ENCODE assay signal across 13 mouse cellular contexts in genomic region chr5:53326491-53326890, GRCm38 (mm10). TPM values are rescaled to one million over a fixed set of nuclear protein-coding genes. Genes with fewer than 3 reads are reported as not detected.
A peak's percentile ranks its signal among the peaks of the same experiment; 100 is the strongest.
DNase-seq lines count a peak whose midpoint lies in the region; ATAC-seq and TF ChIP-seq lines count a peak whose summit lies in the region.
"Had no signal": no experiment of that assay in that cellular context is flagged by ENCODE, and none has a peak within 500 bp of the region (broad histone marks: within the 10 kb centered on the region; RNA-seq: fewer than 3 reads in every experiment).

No protein-coding gene starts in this region.

- no peak overlapping the region for H3K9ac ChIP-seq in hindbrain, embryonic 11.5 days (ENCODE audit: low read depth, low read length)
- no peak overlapping the region for H3K9ac ChIP-seq in forebrain, embryonic 16.5 days (replicated peaks; ENCODE audit: low read depth, low read length)
- H3K9ac ChIP-seq in midbrain, embryonic 14.5 days (replicated peaks; ENCODE audit: low read length) = no peak overlapping the region
- H3K9ac ChIP-seq: embryonic facial prominence, embryonic 12.5 days; liver, postnatal 0 days; midbrain, embryonic 12.5 days had no signal

- H3K4me2 ChIP-seq in hindbrain, embryonic 11.5 days (replicated peaks; ENCODE audit: low read depth, low read length) = no peak overlapping the region
- H3K4me2 ChIP-seq in forebrain, embryonic 16.5 days (ENCODE audit: low read length) = no peak overlapping the region
- H3K4me2 ChIP-seq in midbrain, embryonic 14.5 days (ENCODE audit: low read length) = 0 out of 2 replicates have a peak overlapping the region, but pooled peaks have one; percentile 11

- H3K4me1 ChIP-seq in hindbrain, embryonic 11.5 days (replicated peaks; ENCODE audit: control insufficient read depth, insufficient read depth, low read length) = no peaks in the 10 kb centered on the region
- H3K4me1 ChIP-seq in hindbrain, embryonic 10.5 days (replicated peaks) = peaks cover 36% of the 10 kb centered on the region
- H3K4me1 ChIP-seq in forebrain, embryonic 16.5 days (replicated peaks; ENCODE audit: control insufficient read depth, insufficient read depth, low read length) = peaks cover 24% of the 10 kb centered on the region
- H3K4me1 ChIP-seq in midbrain, embryonic 14.5 days (ENCODE audit: control insufficient read depth, insufficient read depth, low read length) = peaks cover 14% of the 10 kb centered on the region

- H3K27me3 ChIP-seq in hindbrain, embryonic 11.5 days (ENCODE audit: control insufficient read depth, insufficient read depth, low read length) = no peaks in the 10 kb centered on the region
- 0 out of 2 replicates have a peak, but pooled peaks cover 7% of the 10 kb centered on the region for H3K27me3 ChIP-seq in hindbrain, embryonic 10.5 days (ENCODE audit: insufficient read depth, poor library complexity, severe bottlenecking)
- no peaks in the 10 kb centered on the region for H3K27me3 ChIP-seq in forebrain, embryonic 16.5 days (replicated peaks; ENCODE audit: control insufficient read depth, insufficient read depth, low read length)
- no peaks in the 10 kb centered on the region for H3K27me3 ChIP-seq in midbrain, embryonic 14.5 days (ENCODE audit: control insufficient read depth, insufficient read depth, low read length)
- H3K27me3 ChIP-seq: embryonic facial prominence, embryonic 12.5 days; Patski had no signal

- H3K27ac ChIP-seq in hindbrain, embryonic 11.5 days (ENCODE audit: low read depth, low read length) = no peak overlapping the region
- no peak overlapping the region for H3K27ac ChIP-seq in hindbrain, embryonic 10.5 days
- H3K27ac ChIP-seq in forebrain, embryonic 16.5 days (ENCODE audit: low read length) = no peak overlapping the region
- H3K27ac ChIP-seq in midbrain, embryonic 14.5 days (replicated peaks; ENCODE audit: low read depth, low read length) = no peak overlapping the region
- no peak overlapping the region for H3K27ac ChIP-seq in layer of hippocampus, adult 2 months
- H3K27ac ChIP-seq in gastrocnemius, adult 2 months = no peak overlapping the region
- H3K27ac ChIP-seq: embryonic facial prominence, embryonic 12.5 days; left cerebral cortex, adult 2 months; midbrain, embryonic 12.5 days had no signal

- no peaks in the 10 kb centered on the region for H3K36me3 ChIP-seq in hindbrain, embryonic 11.5 days (ENCODE audit: control insufficient read depth, insufficient read depth, low read length)
- H3K36me3 ChIP-seq in hindbrain, embryonic 10.5 days = no peaks in the 10 kb centered on the region
- H3K36me3 ChIP-seq in forebrain, embryonic 16.5 days (ENCODE audit: control insufficient read depth, insufficient read depth) = no peaks in the 10 kb centered on the region
- no peaks in the 10 kb centered on the region for H3K36me3 ChIP-seq in midbrain, embryonic 14.5 days (ENCODE audit: control insufficient read depth, insufficient read depth, low read length)
- H3K36me3 ChIP-seq: embryonic facial prominence, embryonic 12.5 days; midbrain, embryonic 12.5 days had no signal

- H3K9me3 ChIP-seq in hindbrain, embryonic 11.5 days (ENCODE audit: control insufficient read depth, low read length) = no peaks in the 10 kb centered on the region
- H3K9me3 ChIP-seq in hindbrain, embryonic 10.5 days = no peaks in the 10 kb centered on the region
- no peaks in the 10 kb centered on the region for H3K9me3 ChIP-seq in forebrain, embryonic 16.5 days (ENCODE audit: control insufficient read depth, low read length)
- H3K9me3 ChIP-seq in midbrain, embryonic 14.5 days (ENCODE audit: control insufficient read depth, low read length) = no peaks in the 10 kb centered on the region
- H3K9me3 ChIP-seq: embryonic facial prominence, embryonic 12.5 days; midbrain, embryonic 12.5 days had no signal

- no peak for DNase-seq in hindbrain, embryonic 11.5 days (ENCODE audit: low spot score)
- no peak for DNase-seq in hindbrain, embryonic 10.5 days (ENCODE audit: low spot score)
- peak; percentile 10 for DNase-seq in Muller cell, postnatal 12 days (ENCODE audit: inconsistent ontology term)
- DNase-seq in midbrain, embryonic 14.5 days = no peak
- DNase-seq in layer of hippocampus, adult 2 months (ENCODE audit: low spot score in 2 of 2) = no peak
- no peak for DNase-seq in cerebellum, postnatal 14 days
- DNase-seq in gastrocnemius, adult 2 months = no peak

- ATAC-seq in hindbrain, embryonic 11.5 days (ENCODE audit: low FRiP score) = peak; percentile 55
- peak; percentile 23 for ATAC-seq in forebrain, embryonic 16.5 days
- ATAC-seq in midbrain, embryonic 14.5 days (ENCODE audit: low FRiP score, low TSS enrichment) = no peak
- ATAC-seq: liver, postnatal 0 days had no signal

- 70% methylated on average over 5 of the region's 5 CpGs for WGBS in hindbrain, embryonic 11.5 days
- WGBS in hindbrain, embryonic 10.5 days = 66% methylated on average over 5 of the region's 5 CpGs
- WGBS in forebrain, embryonic 16.5 days = 76% methylated on average over 5 of the region's 5 CpGs
- 80% methylated on average over 5 of the region's 5 CpGs for WGBS in midbrain, embryonic 14.5 days

- no peak overlapping the region for H3K4me3 ChIP-seq in hindbrain, embryonic 11.5 days (ENCODE audit: low read depth, low read length)
- no peak overlapping the region for H3K4me3 ChIP-seq in hindbrain, embryonic 10.5 days
- H3K4me3 ChIP-seq in forebrain, embryonic 16.5 days (replicated peaks; ENCODE audit: low read length) = no peak overlapping the region
- H3K4me3 ChIP-seq in midbrain, embryonic 14.5 days (replicated peaks; ENCODE audit: low read depth, low read length) = no peak overlapping the region
- H3K4me3 ChIP-seq in layer of hippocampus, adult 2 months = no peak overlapping the region
- H3K4me3 ChIP-seq in gastrocnemius, adult 2 months = no peak overlapping the region
- H3K4me3 ChIP-seq: embryonic facial prominence, embryonic 12.5 days; left cerebral cortex, adult 2 months; midbrain, embryonic 12.5 days had no signal

- TF ChIP-seq CTCF in layer of hippocampus, adult 2 months (conservative IDR thresholded peaks at IDR 0.05) = no peak
- TF ChIP-seq CTCF in gastrocnemius, adult 2 months (IDR thresholded peaks at IDR 0.05) = no peak

- intact Hi-C loops in gastrocnemius, adult 2 months (cut with DNase I) = no loop called here

RNA-seq across cellular contexts. Expression of gene Smim20, which starts 59.6 kb away (rescaled TPM):
- 66.3 and 69.2 TPM in 2 replicates for polyA plus RNA-seq in hindbrain, embryonic 11.5 days (2014; fragmentation: Nextera tagmentation; extraction: Ambion mirVana)
- 67.8 and 74.2 TPM in 2 replicates for polyA plus RNA-seq in hindbrain, embryonic 10.5 days (2016; fragmentation: Nextera tagmentation; extraction: Ambion mirVana)
- polyA plus RNA-seq in forebrain, embryonic 16.5 days (2015; fragmentation: Nextera tagmentation; extraction: Ambion mirVana) = 63.6 and 75.6 TPM in 2 replicates
- polyA plus RNA-seq in midbrain, embryonic 14.5 days (2014; fragmentation: Nextera tagmentation; extraction: Ambion mirVana) = 91.5 and 93.7 TPM in 2 replicates
- total RNA-seq in layer of hippocampus, adult 2 months (2021) = 10 to 100 TPM; 41.1 to 43.7 TPM
- 10 to 100 TPM; 55.5 to 67.5 TPM for total RNA-seq in gastrocnemius, adult 2 months (2021)
